Mouse (Mus musculus): ENCODE data around the gene Lrp10.

The Lrp10 gene

GRCm38 (mm10) chr14:54472671-54473070 is 8.7 kb downstream of the Lrp10 start:
- intact Hi-C loops (cut with DNase I), result no loop called here

- intact Hi-C loops (cut with DNase I), result no loop called here
These were observed 10.8 kb downstream of the Lrp10 start for GRCm38 (mm10) chr14:54474744-54475143.

GRCm38 (mm10) chr14:54475941-54476844 is 12.3 kb downstream of the Lrp10 start, which contains the start of gene Rem2:
Rem2 (plus strand) TSS chr14:54476100.
- intact Hi-C loops (cut with DNase I), result no loop called here

- intact Hi-C loops (cut with DNase I), result no loop called here
These were observed 13.4 kb downstream of the Lrp10 start for GRCm38 (mm10) chr14:54477172-54477909.

GRCm38 (mm10) chr14:54479451-54479920 is 15.5 kb downstream of the Lrp10 start:
- intact Hi-C loops (cut with DNase I), result no loop called here

- intact Hi-C loops (cut with DNase I), result no loop called here
These were observed 16.7 kb downstream of the Lrp10 start for GRCm38 (mm10) chr14:54480673-54481072.

GRCm38 (mm10) chr14:54481402-54481801 is 17.5 kb downstream of the Lrp10 start:
- intact Hi-C loops (cut with DNase I), result no loop called here

- intact Hi-C loops (cut with DNase I), result no loop called here
These were observed 18.6 kb downstream of the Lrp10 start for GRCm38 (mm10) chr14:54482498-54482897.

GRCm38 (mm10) chr14:54485899-54486298 is 22.0 kb downstream of the Lrp10 start:
- intact Hi-C loops (cut with DNase I), result no loop called here

- intact Hi-C loops (cut with DNase I), result no loop called here
These were observed 23.8 kb downstream of the Lrp10 start for GRCm38 (mm10) chr14:54487732-54488131.

- intact Hi-C loops (cut with DNase I), result no loop called here
These were observed 24.4 kb downstream of the Lrp10 start for GRCm38 (mm10) chr14:54488350-54488749.

GRCm38 (mm10) chr14:54492345-54493131 is 28.6 kb downstream of the Lrp10 start:
- intact Hi-C loops (cut with DNase I), result no loop called here

- intact Hi-C loops (cut with DNase I), result no loop called here
These were observed 29.3 kb downstream of the Lrp10 start for GRCm38 (mm10) chr14:54493236-54493635.

- intact Hi-C loops (cut with DNase I), result no loop called here
These were observed 30.3 kb downstream of the Lrp10 start for GRCm38 (mm10) chr14:54494234-54494633.

GRCm38 (mm10) chr14:54496706-54497105 is 32.8 kb downstream of the Lrp10 start:
- intact Hi-C loops (cut with DNase I), result loop anchor here (5.0 kb wide), 1 partner anchor 269 kb away; no protein-coding TSS in a partner anchor

- intact Hi-C loops (cut with DNase I), result loop anchor here (5.0 kb wide), 1 partner anchor 272 kb away; no protein-coding TSS in a partner anchor
These were observed 35.4 kb downstream of the Lrp10 start for GRCm38 (mm10) chr14:54499330-54499729.

GRCm38 (mm10) chr14:54501365-54501764 is 37.4 kb downstream of the Lrp10 start:
- intact Hi-C loops (cut with DNase I), result no loop called here

GRCm38 (mm10) chr14:54503092-54503491 is 39.2 kb downstream of the Lrp10 start:
- intact Hi-C loops (cut with DNase I), result no loop called here

GRCm38 (mm10) chr14:54509774-54510173 is 45.8 kb downstream of the Lrp10 start:
- intact Hi-C loops (cut with DNase I), result no loop called here

GRCm38 (mm10) chr14:54516710-54517310 is 52.9 kb downstream of the Lrp10 start:
- intact Hi-C loops (cut with DNase I), result loop anchor here (5.0 kb wide), 1 partner anchor 265 kb away; the partner anchor contains the start of genes Abhd4 and Dad1
